Mouse (Mus musculus) ES-E14 (cell line): ENCODE results near the gene Gstp2. TPM values are rescaled to one million over a fixed set of nuclear protein-coding genes. Genes with fewer than 3 reads are reported as not detected.

Experiments used
- DNase-seq: peaks from one replicate; pipeline ENCODE4 v3.0.0-alpha.2; 2013; ENCODE audit warnings: low read depth, low spot score
- H3K27ac ChIP-seq: 2 replicates; pipeline ENCODE4 v1.5.1; 2012; ENCODE audit warnings: low read depth, mild to moderate bottlenecking, low read length, moderate library complexity, mixed read lengths; ENCODE audit not compliant: poor library complexity, insufficient read depth, severe bottlenecking
- H3K36me3 ChIP-seq: 2 replicates; pipeline ENCODE4 v1.6.1; 2012; ENCODE audit warnings: mild to moderate bottlenecking, low read length, moderate library complexity, mixed read lengths; ENCODE audit not compliant: control insufficient read depth, poor library complexity, insufficient read depth, severe bottlenecking
- H3K4me1 ChIP-seq, 2 experiments: fragments of 150-350 bp in 1 of 2; sonication (generic) in 1 of 2; 2 replicates each; pipeline ENCODE4 v1.6.1; 2012; ENCODE audit warnings: low read length in 2 of 2, mild to moderate bottlenecking in 1 of 2, mixed read lengths in 1 of 2; ENCODE audit not compliant: control insufficient read depth in 2 of 2, insufficient read depth in 2 of 2, poor library complexity in 1 of 2
- H3K4me3 ChIP-seq, 2 experiments: fragments of 150-350 bp in 1 of 2; sonication (generic) in 1 of 2; 2 replicates each; pipeline ENCODE4 v1.5.1; 2012; ENCODE audit warnings: low read length in 2 of 2, low read depth in 1 of 2, mild to moderate bottlenecking in 1 of 2, mixed read lengths in 1 of 2; ENCODE audit not compliant: insufficient read depth in 1 of 2, poor library complexity in 1 of 2, severe bottlenecking in 1 of 2
- H3K9ac ChIP-seq: 2 replicates; pipeline ENCODE4 v1.6.1; 2012; ENCODE audit warnings: low read depth, mild to moderate bottlenecking, low read length, mixed read lengths; ENCODE audit not compliant: poor library complexity, insufficient read depth, severe bottlenecking
- H3K9me3 ChIP-seq: fragments of 150-350 bp; sonication (generic); 2 replicates; pipeline ENCODE4 v1.6.1; 2012; ENCODE audit warnings: low read depth, mild to moderate bottlenecking, low read length; ENCODE audit not compliant: control insufficient read depth, insufficient read depth
- CHD2 ChIP-seq: IDR thresholded peaks from 2 replicates; pipeline ENCODE4 v1.6.1; 2014; ENCODE audit warnings: mild to moderate bottlenecking, low read depth, low read length, inconsistent platforms
- HCFC1 ChIP-seq: IDR thresholded peaks from 2 replicates; pipeline ENCODE4 v1.6.1; 2012; ENCODE audit warnings: low read length, inconsistent platforms, borderline replicate concordance; ENCODE audit not compliant: insufficient read depth
- MAFK ChIP-seq: IDR thresholded peaks from 2 replicates; pipeline ENCODE4 v1.6.1; 2014; ENCODE audit warnings: mild to moderate bottlenecking, low read depth, low read length, inconsistent platforms; ENCODE audit not compliant: insufficient read depth
- ZC3H11A ChIP-seq: IDR thresholded peaks from 2 replicates; pipeline ENCODE4 v1.6.1; 2012; ENCODE audit warnings: low read depth, mild to moderate bottlenecking, inconsistent platforms, low read length, borderline replicate concordance
- ZNF384 ChIP-seq: IDR thresholded peaks from 2 replicates; pipeline ENCODE4 v1.6.1; 2012; ENCODE audit warnings: low read depth, low read length, inconsistent platforms
- in situ Hi-C, 2 experiments: fragments of 600-800 bp; cut with MboI; formaldehyde crosslinking; loops; one replicate each; pipeline ENCODE4 v1.15.1; 2025; ENCODE audit warnings: low sequenced_read_pairs in 2 of 2, inconsistent platforms in 1 of 2; ENCODE audit not compliant: unreplicated experiment in 2 of 2
- total RNA-seq: library from RNA; depleted of rRNA; stranded (reverse); fragments of 300-350 nt; gene quantifications from 2 replicates; pipeline ENCODE4 v1.2.3, GENCODE M21; 2012

Gene Gstp2
- total RNA-seq, 1 experiment, result 67.4 TPM

DNA sequence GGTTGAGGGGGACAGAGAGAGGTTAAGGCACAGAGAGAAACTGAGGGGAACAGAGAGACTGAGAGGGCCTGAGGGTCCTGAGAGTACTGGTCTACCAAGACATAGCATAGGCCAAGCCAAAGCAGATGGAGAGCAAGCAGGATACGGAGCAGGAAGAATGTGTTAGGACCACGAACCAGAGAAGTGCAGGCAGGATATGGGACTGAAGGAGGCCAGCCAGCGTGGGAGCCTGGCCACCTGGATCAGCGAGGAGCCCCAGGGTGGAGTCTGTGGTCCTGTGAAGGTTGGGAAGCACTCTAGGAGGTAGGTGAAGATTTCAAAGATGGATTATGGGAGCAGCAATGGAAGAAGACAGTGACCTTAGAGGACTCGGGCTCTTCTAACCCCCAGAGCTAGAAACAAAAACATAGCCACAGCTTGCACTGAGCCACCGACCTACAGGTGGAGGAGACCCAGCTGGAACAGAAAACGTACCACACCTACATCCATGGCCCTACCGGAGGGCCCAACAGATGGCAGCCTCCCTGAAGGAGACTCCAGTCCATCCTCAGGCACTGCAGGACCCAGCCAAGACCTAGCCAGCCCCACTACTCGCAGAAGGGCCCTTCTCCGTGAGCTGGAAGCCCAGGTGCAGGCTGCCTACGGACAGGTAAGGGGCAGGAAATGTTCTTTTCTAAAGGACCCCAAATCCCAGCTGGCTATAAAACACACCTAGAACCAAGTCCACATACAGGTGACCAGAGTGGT lies 36.6 kb upstream of the Gstp2 start:
- H3K9me3 ChIP-seq, result no peaks in the 10 kb centered on the region
- no peak overlapping the region for H3K27ac ChIP-seq
- no peak for TF ChIP-seq HCFC1
- no peak for TF ChIP-seq CHD2
- no peak for TF ChIP-seq MAFK
- TF ChIP-seq ZC3H11A, result no peak
- no peak for TF ChIP-seq ZNF384
- H3K36me3 ChIP-seq, result no peaks in the 10 kb centered on the region
- in situ Hi-C loops, result no loop called here
- peaks cover 0 to 9% of the 10 kb centered on the region in 2 experiments; a peak in 1 of 4 replicates for H3K4me1 ChIP-seq
- no peak overlapping the region for H3K9ac ChIP-seq
- no peak for DNase-seq
- no peak overlapping the region for H3K4me3 ChIP-seq

DNA sequence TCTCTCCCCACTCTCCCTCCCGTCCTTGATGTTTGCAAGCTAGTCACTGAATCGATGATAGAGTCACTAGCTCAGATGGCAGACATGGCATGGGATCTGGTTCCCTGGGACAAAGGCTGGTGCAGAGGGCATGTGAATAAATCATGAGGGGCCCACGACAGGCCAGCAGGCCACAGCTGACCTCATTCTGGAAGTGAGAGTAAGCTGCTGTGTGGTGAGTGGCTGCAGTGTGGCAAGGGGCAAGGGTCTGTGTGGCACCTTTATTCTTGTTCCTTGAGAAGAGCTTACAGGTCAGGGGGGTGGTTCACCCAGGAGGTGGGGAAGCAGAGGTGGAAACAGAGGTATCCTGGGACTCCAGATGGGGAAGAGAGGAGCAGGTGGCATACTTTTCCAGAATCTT lies 35.6 kb upstream of the Gstp2 start, which contains the start of gene Cabp2:
Cabp2 (plus strand) TSS at position 185 of the 400 bp plus-strand sequence.
- Histone ChIP-seq H3K9ac (no peak within 1 kb of the TSS), H3K27ac (no peak within 1 kb of the TSS), H3K4me1 (peaks cover 0 to 9% of the 10 kb centered on the region in 2 experiments; a peak in 1 of 4 replicates), H3K4me3 (no peak within 1 kb of the TSS), H3K36me3 (no peaks in the 10 kb centered on the region), H3K9me3 (no peaks in the 10 kb centered on the region)
- DNase-seq, result no peak
- TF ChIP-seq HCFC1, result no peak
- no peak for TF ChIP-seq ZC3H11A
- no peak for TF ChIP-seq CHD2
- no peak for TF ChIP-seq MAFK
- no peak for TF ChIP-seq ZNF384
- in situ Hi-C loops, result no loop called here

DNA sequence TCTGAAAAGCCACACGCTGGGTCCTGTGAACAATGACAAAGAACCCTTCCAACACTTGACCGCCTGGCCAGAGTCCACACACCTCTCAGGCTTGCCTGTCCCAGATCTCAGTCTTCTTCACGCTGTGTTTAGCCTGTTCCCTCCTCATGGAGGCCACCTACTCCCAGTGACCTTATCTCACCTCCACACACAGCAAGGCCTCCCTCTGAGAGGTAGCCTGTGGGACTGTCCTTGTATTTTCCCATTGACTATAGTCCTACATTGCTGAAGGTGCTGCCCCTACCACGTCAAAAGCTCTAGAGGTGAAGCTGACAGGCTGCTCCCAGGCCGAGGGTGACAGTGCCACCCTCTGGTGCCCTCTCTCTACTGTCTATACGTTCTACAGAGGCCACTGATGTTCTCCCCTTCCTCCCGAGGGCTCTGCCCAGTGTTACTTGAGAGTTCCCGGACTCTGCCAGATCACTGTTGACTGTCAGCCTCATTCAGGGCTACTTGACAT lies 34.7 kb upstream of the Gstp2 start:
- Histone ChIP-seq H3K4me3 (no peak overlapping the region), H3K4me1 (peaks cover 0 to 9% of the 10 kb centered on the region in 2 experiments; a peak in 1 of 4 replicates), H3K27ac (no peak overlapping the region), H3K9me3 (no peaks in the 10 kb centered on the region), H3K9ac (no peak overlapping the region), H3K36me3 (no peaks in the 10 kb centered on the region)
- no peak for DNase-seq
- no peak for TF ChIP-seq ZC3H11A
- TF ChIP-seq HCFC1, result no peak
- TF ChIP-seq MAFK, result no peak
- TF ChIP-seq ZNF384, result no peak
- no peak for TF ChIP-seq CHD2
- in situ Hi-C loops, result no loop called here

GRCm38 (mm10) chr19:4079594-4079993 lies 33.8 kb upstream of the Gstp2 start:
- Histone ChIP-seq H3K27ac (no peak overlapping the region), H3K4me3 (no peak overlapping the region), H3K4me1 (peaks cover 0 to 9% of the 10 kb centered on the region in 2 experiments; a peak in 1 of 4 replicates), H3K9ac (no peak overlapping the region), H3K9me3 (no peaks in the 10 kb centered on the region), H3K36me3 (no peaks in the 10 kb centered on the region)
- no peak for DNase-seq
- in situ Hi-C loops, result no loop called here
- TF ChIP-seq ZNF384 (no peak), MAFK (no peak), HCFC1 (no peak), CHD2 (no peak), ZC3H11A (no peak)
